Mouse (Mus musculus) cerebellum, adult 11-12 months (tissue): ENCODE data around the gene AL607142.1.
A peak's percentile ranks its signal among the peaks of the same experiment; 100 is the strongest.

Experiments used
- DNase-seq: peaks from one replicate; pipeline ENCODE4 v3.0.0; 2022

AL607142.1 gene

GRCm38 (mm10) chr4:120064696-120065095 is at the start of gene AL607142.1:
TSS of gene AL607142.1 (plus strand) at chr4:120064996.
- DNase-seq, result no peak

- DNase-seq, result peak; percentile 34
Observed at GRCm38 (mm10) chr4:120018426-120018825, 46.4 kb upstream of the AL607142.1 start.

DNA sequence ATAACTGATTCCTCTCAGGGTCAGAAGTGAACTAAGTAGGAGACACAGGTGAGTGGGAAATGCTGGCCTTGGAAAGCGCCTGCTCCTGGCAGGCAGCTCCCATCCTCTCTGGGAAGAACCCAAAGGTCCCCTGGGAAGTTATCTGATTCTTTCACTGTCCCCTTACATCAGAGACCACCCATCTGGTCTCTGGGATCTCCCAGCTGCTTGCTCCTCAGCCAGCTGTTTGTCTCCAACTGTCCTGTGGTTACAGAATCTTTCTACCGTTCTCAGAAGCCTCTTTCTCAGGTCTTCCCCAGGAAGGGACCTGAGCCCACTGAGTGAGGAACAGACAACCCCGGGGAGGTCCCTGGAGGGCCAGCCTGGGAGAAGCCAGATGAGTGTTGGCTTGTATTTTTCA is 42.4 kb upstream of the AL607142.1 start:
- DNase-seq, result no peak

GRCm38 (mm10) chr4:120023221-120023840 is 41.5 kb upstream of the AL607142.1 start:
- no peak for DNase-seq

- peak; percentile 48 for DNase-seq
Observed at GRCm38 (mm10) chr4:120024071-120024470, 40.7 kb upstream of the AL607142.1 start.

DNA sequence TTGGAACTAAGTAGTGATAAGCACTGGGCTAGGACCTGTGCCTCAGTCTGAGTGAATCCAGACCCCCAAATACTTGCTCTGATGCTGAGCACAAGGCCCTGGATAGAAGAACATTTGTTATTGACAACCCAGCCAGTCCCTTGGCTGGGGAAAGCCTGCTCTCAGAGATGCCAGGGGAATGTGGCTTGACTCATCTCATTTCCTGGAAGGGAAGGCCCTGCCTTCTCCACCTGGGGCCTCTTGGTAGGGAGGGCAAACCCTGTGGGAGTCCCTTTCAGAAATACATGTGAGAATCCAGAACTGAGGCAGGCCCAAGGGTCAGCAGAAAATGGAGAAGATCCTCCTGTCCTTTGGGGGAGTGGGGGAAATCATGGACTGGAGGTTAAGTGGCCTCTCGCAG is 37.1 kb upstream of the AL607142.1 start:
- DNase-seq, result no peak

- DNase-seq, result no peak
Observed at GRCm38 (mm10) chr4:120029937-120030336, 34.9 kb upstream of the AL607142.1 start.

GRCm38 (mm10) chr4:120032320-120032983 is 32.3 kb upstream of the AL607142.1 start:
- DNase-seq, result peak; percentile 62

DNA sequence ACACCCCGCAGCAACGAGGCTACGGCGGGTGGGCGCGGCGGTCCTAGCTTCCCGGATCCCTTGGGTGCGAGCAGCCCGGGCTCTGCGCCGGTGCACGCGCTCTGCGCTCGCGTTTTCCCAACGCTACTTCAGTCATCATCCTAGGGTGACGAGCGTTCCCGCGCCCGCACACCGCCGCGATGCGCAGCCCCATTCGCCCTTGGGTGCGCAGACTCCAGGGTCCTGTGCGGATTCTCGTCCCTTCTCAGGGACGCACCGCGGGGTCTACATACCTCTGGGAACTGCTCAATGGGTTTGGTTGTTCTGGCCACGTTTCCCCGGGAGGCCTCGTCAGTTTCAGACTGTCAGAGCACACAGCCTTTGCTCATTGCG is 31.8 kb upstream of the AL607142.1 start:
- peak; percentile 43 for DNase-seq

DNA sequence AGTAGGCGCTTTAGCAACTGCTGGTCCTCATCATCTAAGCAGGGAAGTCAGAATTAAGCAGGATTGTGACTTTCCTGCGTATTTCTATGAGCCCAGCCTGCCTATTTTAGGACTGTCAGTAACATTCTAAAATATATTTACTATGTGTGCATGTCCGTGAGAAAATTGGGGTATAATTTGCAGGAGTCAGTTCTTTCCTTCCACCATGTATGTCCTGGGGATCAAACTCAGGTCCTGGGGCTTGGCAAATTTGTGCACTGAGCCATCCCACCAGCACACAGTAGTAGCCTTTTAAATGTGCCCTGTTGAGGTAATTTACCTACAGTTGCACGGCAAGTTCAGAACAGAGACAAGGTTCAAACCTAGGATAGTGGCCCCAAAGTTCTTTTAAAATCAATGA is 28.5 kb upstream of the AL607142.1 start:
- DNase-seq, result no peak

DNA sequence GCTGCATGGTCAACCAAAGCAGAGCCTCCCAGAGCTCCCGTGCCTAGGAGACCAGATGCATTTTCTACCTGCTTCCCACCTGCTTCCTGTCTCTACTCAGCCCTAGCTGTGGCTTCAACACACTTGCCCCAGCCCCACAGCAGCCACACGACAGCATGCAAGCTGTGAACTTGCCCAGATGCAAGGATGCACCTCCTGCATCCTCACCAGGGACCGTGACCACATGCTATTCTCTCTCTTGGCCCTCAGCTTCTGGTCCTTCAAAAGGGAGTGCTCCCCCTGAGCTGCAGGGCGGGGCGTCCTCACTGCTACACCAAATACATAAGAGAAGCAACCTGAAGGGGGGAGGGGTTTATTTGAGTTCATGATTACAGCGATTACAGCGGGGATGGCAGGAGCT is 27.8 kb upstream of the AL607142.1 start:
- DNase-seq, result no peak

- DNase-seq, result no peak
Observed at GRCm38 (mm10) chr4:120041520-120041919, 23.3 kb upstream of the AL607142.1 start.

DNA sequence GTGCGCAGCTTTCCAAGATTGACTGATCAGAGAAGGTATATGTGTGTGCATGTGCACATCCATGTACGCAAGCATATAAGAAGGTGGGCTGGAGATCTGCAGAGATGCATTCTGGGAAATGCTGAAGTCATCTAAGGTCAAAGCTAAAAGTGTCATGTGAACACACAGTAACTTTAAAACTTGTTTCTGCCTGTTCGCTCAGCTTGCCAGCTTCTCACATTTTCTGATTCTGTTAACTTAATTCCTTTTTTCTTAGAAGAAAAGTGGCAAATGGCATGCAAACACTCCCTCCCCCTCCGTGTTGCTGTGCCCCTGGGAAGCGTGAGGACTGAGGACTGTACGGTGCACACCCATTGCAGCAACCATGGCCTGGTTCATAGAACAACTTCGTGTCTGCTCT is 22.3 kb upstream of the AL607142.1 start:
- DNase-seq, result no peak

DNA sequence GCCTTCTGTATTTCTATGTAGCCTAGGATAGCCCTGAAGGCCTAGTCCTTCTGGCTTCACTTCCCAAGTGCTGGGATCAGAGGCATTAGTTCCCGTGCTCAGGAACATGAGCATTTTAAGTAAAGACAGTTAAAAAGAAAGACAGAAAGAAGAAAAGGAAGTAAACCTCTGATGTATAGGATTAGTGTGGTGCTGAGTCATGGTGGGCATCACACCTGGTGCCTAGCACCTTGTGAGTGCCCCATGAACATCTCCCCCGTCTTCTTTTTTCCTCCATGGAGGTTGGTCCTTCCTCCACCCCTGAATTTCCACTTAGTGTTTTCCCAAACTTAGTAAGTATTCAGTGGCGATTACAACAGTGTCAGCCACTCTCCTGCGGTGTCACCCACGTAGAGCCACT is 20.2 kb upstream of the AL607142.1 start:
- no peak for DNase-seq

GRCm38 (mm10) chr4:120045131-120045537 is 19.7 kb upstream of the AL607142.1 start:
- no peak for DNase-seq

DNA sequence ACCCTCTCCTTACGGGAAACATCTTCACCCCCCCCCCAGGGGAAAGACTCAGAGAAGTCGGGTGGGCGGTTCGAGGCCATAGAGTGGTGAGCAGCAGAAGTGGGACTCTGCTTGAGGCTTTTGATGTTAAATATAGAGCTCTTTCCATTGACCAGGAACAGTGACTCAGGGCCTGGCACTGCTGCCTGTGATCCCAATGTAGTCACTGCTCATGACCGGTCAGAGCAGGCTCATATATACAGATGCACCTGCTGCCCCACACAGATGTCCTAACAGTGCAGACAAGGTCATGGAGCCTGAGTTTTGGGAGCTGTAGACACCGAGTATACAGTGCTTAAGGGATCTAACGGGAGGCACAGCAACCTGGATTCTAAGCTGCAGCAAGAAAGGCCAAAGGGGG is 18.9 kb upstream of the AL607142.1 start:
- no peak for DNase-seq

GRCm38 (mm10) chr4:120047060-120047459 is 17.7 kb upstream of the AL607142.1 start:
- no peak for DNase-seq

DNA sequence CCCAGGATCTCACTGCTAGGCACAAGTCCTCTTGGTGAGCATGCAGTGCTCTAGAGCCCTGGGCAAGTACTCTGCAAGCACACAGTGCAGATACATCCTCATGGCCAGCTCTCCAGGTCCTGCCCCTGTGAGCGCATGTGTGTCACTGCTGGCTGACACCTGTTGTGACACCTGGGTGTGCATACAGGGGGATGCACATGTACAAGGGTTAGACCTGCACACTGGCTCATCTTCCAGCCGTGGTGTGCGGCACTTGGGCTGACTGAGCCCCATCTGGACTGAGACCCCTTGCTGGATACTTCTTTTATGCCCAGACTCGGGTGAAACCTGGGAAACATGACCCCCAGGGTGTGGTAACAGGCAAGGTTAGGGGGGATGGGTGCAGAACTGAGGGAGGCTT is 16.5 kb upstream of the AL607142.1 start:
- no peak for DNase-seq

DNA sequence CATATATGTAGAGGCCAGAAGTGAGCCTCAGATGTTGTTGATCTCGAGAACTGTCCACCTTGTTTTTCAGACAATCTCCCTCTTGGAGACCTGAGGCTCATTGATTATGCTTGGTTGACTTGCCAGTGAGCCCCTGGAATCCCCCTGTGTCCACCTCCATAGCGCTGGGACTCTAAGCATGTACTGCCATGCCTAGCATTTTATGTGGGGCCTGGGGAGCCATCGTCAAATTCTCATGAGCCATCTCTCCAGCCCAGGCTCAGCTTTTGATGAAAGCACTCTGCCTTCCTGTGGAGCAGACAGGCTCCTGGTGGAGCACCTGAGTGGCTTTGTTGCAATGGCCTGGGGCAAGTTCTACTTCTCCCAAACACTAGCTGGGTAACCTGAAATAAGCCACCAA is 14.9 kb upstream of the AL607142.1 start:
- no peak for DNase-seq

DNA sequence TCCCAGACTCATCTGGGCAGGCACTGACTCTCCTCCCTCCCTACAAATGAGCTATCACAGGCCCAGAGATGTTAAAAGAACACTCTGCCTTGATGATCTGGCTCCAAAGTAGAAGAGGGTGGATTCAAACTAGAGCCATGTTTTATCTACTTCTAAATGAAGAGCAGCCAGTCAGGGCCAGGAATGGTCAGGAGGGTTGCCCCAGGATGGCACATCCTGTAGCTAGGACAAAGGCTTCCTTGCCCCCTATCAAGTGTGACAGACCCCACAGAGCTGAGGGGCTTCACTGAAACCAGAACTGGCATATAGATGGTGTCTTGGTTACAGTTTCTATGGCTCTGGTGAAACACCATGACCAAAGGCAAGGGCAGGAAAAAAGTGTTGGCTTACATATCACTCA is 12.3 kb upstream of the AL607142.1 start:
- DNase-seq, result no peak

DNA sequence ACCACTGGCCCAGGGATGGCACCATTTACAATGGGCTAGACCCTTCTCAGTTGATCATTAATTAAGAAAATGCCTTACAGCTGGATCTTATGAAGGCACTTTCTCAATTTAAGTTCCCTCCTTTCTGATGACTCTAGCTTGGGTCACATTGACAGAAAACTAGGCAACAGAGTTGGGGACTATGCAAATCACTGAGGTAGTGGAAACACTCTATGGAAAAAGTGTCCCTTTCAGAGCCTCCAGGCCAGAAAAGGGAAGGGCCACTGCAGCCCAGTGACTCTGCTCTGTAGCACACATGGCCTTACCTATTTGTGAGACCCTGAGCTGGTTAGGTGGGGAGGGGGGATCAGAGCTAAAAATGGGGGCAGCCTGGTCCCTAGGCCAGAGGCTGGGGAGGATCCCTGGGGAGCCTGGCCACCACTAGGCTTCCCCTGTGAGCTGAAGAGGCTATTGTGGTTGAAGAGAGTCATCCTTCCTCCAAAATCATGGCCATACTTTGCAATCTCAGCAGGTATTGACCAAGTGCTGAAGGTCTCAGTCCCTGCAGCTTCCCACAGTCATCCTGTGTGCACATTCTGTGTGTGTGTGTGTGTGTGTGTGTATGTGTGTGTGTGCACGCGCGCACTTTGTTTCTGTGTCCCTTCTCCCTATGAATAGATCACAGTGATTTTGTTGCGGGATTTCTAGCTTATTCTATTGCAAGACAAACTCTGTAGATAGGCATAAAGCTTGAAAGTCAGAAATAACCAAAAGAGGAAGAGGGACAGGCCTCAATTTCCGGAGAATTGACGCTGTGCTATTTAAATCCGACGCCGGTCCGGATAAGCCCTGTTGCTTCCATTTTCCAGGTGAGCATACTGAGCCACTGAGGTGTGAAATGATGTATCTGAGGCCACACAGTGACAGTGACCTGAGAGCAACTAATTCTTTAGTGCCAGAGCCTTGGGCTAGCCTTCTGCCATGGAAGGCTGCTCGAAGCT is 11.5 kb upstream of the AL607142.1 start:
- DNase-seq, result no peak

DNA sequence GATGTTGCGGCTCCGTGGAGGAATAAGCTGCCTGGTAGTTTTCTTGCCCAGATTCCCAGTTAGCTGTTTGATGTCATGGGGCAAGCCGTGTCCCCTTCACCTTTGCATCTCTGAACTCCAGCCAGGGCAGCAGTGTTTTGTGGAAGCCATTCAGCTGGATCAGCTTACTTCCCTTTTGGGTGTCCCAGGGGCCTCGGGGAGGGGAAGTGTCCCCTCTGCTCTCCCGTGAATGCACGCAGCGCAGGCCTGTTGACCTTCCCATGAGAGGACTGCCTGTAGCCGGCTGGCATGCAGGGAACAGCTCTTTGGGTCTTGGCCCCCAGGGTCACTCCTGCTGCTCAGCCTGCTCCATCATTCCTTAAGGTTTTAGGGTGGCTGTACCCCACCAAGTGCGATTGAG is 10.7 kb upstream of the AL607142.1 start:
- no peak for DNase-seq

DNA sequence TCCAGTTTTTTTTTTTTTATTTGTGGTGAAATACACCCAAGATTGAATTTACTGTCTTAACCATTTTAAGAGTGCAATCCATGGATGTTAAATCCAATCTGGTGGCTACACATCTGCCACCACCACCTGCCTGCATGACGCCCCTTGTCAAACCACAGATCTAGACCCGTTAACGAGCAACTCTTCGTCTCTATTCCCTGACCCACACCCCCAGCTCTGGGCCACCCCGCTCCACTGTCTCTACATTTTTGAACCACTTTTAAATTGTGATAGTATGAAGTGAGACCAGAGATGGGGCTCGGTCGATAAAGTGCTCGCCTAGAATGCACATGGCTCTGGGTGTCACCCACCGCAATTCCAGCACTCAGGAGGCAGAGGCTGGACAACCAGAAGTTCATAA is 8.3 kb upstream of the AL607142.1 start:
- DNase-seq, result no peak

DNA sequence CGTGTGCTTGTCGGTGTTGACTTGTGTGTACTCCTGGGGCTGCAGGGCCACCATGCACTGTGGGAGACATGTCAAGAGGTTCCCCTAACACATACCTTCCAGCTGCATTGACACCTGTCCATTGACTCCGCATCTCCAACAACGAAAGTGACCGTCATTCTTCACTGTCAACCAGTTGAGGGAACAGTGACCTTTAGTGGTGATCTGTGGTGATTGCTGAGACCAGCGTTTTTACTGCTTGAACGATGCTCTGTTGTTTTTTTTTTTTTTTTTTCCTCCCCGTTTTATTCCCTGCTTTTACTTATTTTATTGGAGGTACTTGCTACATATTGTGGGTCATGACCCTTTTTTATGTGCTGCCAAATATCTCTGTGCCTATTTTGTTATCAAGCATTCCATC is 7.3 kb upstream of the AL607142.1 start:
- no peak for DNase-seq
